Mouse (Mus musculus): ENCODE measurements around the gene Arcn1. TPM values are rescaled to one million over a fixed set of nuclear protein-coding genes. Genes with fewer than 3 reads are reported as not detected.

Gene Arcn1
- polyA plus RNA-seq, 1 experiment, result 40.6 TPM

GRCm38 (mm10) chr9:44735886-44736285, 31.8 kb downstream of the Arcn1 start:
- TF ChIP-seq POLR2AphosphoS2 (IDR thresholded peaks at IDR 0.05; ENCODE audit: insufficient read length, low read depth) (no peak), MYOG (IDR thresholded peaks at IDR 0.05; ENCODE audit: control insufficient read depth in 1 of 3, insufficient read depth in 1 of 3, insufficient read length in 2 of 3, low read depth in 2 of 3) (no peak), REST (IDR thresholded peaks at IDR 0.05; ENCODE audit: insufficient read depth, insufficient read length) (no peak), POLR2A (IDR thresholded peaks at IDR 0.05; ENCODE audit: insufficient read length, low read depth) (no peak)
- no peaks in the 10 kb centered on the region for H3K36me3 ChIP-seq (ENCODE audit: control insufficient read depth, insufficient read depth)
- no peak overlapping the region for H3ac ChIP-seq (ENCODE audit: control insufficient read depth, insufficient read length)
- peaks cover 23% of the 10 kb centered on the region for H3K79me2 ChIP-seq (ENCODE audit: control insufficient read depth, insufficient read depth)
- no peak overlapping the region for H3K4me2 ChIP-seq (ENCODE audit: low read depth)
- no peaks in the 10 kb centered on the region for H3K27me3 ChIP-seq (ENCODE audit: control insufficient read depth, insufficient read depth, insufficient read length)
- no peak overlapping the region for H3K4me3 ChIP-seq

GRCm38 (mm10) chr9:44734524-44735494, 32.8 kb downstream of the Arcn1 start, which contains the start of gene Phldb1:
Gene Phldb1 (minus strand): TSS chr9:44735198.
- peaks cover 34% of the 10 kb centered on the region for H3K79me2 ChIP-seq (ENCODE audit: control insufficient read depth, insufficient read depth)
- peak within 1 kb of the TSS; percentile 96 for H3K4me2 ChIP-seq (ENCODE audit: low read depth)
- H3K36me3 ChIP-seq (ENCODE audit: control insufficient read depth, insufficient read depth), result no peaks in the 10 kb centered on the region
- TF ChIP-seq POLR2A (IDR thresholded peaks at IDR 0.05; ENCODE audit: insufficient read length, low read depth) (peak; percentile 79), POLR2AphosphoS2 (IDR thresholded peaks at IDR 0.05; ENCODE audit: insufficient read length, low read depth) (peak; percentile 81), MYOD1 (IDR thresholded peaks at IDR 0.05; ENCODE audit: control insufficient read depth in 1 of 3, insufficient read length in 2 of 3, low read depth in 2 of 3) (peak in 1 of 3 experiments; percentile 21), TCF12 (IDR thresholded peaks at IDR 0.05; ENCODE audit: insufficient read depth, poor library complexity, severe bottlenecking) (no peak), REST (IDR thresholded peaks at IDR 0.05; ENCODE audit: insufficient read depth, insufficient read length) (no peak)
- no peaks in the 10 kb centered on the region for H3K27me3 ChIP-seq (ENCODE audit: control insufficient read depth, insufficient read depth, insufficient read length)
- peak within 1 kb of the TSS; percentile 92 for H3K4me3 ChIP-seq
- peak within 1 kb of the TSS; percentile 10 for H3ac ChIP-seq (ENCODE audit: control insufficient read depth, insufficient read length)

- Histone ChIP-seq H3ac (ENCODE audit: control insufficient read depth, insufficient read length) (peak overlapping the region; percentile 10), H3K27me3 (ENCODE audit: control insufficient read depth, insufficient read depth, insufficient read length) (no peaks in the 10 kb centered on the region), H3K4me2 (ENCODE audit: low read depth) (peak overlapping the region; percentile 96), H3K4me3 (peak overlapping the region; percentile 92), H3K79me2 (ENCODE audit: control insufficient read depth, insufficient read depth) (peaks cover 34% of the 10 kb centered on the region), H3K36me3 (ENCODE audit: control insufficient read depth, insufficient read depth) (no peaks in the 10 kb centered on the region)
- no peak for TF ChIP-seq E2F4 (IDR thresholded peaks at IDR 0.05; ENCODE audit: insufficient read depth)
- TF ChIP-seq MAX (IDR thresholded peaks at IDR 0.05; ENCODE audit: low read depth), result no peak
- peak in 2 of 3 experiments; percentile 3 to 48 for TF ChIP-seq MYOD1 (IDR thresholded peaks at IDR 0.05; ENCODE audit: control insufficient read depth in 1 of 3, insufficient read length in 2 of 3, low read depth in 2 of 3)
- TF ChIP-seq POLR2A (IDR thresholded peaks at IDR 0.05; ENCODE audit: insufficient read length, low read depth), result peak; percentile 82
- peak; percentile 85 for TF ChIP-seq POLR2AphosphoS2 (IDR thresholded peaks at IDR 0.05; ENCODE audit: insufficient read length, low read depth)
- no peak for TF ChIP-seq CEBPB (IDR thresholded peaks at IDR 0.05; ENCODE audit: insufficient read depth, poor library complexity, severe bottlenecking)
- TF ChIP-seq REST (IDR thresholded peaks at IDR 0.05; ENCODE audit: insufficient read depth, insufficient read length), result no peak
- TF ChIP-seq TCF3 (IDR thresholded peaks at IDR 0.05; ENCODE audit: insufficient read length, low read depth), result no peak
These were observed 33.7 kb downstream of the Arcn1 start for GRCm38 (mm10) chr9:44733671-44734523.

GRCm38 (mm10) chr9:44732921-44733530, 34.6 kb downstream of the Arcn1 start:
- Histone ChIP-seq H3K27me3 (ENCODE audit: control insufficient read depth, insufficient read depth, insufficient read length) (no peaks in the 10 kb centered on the region), H3K79me2 (ENCODE audit: control insufficient read depth, insufficient read depth) (peaks cover 34% of the 10 kb centered on the region), H3K4me2 (ENCODE audit: low read depth) (peak overlapping the region; percentile 96), H3K4me3 (peak overlapping the region; percentile 92), H3K36me3 (ENCODE audit: control insufficient read depth, insufficient read depth) (peaks cover 3% of the 10 kb centered on the region), H3ac (ENCODE audit: control insufficient read depth, insufficient read length) (peak overlapping the region; percentile 10)
- TF ChIP-seq MAX (IDR thresholded peaks at IDR 0.05; ENCODE audit: low read depth) (no peak), MYOG (IDR thresholded peaks at IDR 0.05; ENCODE audit: control insufficient read depth in 1 of 3, insufficient read depth in 1 of 3, insufficient read length in 2 of 3, low read depth in 2 of 3) (no peak), USF1 (IDR thresholded peaks at IDR 0.05; ENCODE audit: low read depth) (no peak), REST (IDR thresholded peaks at IDR 0.05; ENCODE audit: insufficient read depth, insufficient read length) (no peak), POLR2AphosphoS2 (IDR thresholded peaks at IDR 0.05; ENCODE audit: insufficient read length, low read depth) (no peak), MYOD1 (IDR thresholded peaks at IDR 0.05; ENCODE audit: control insufficient read depth in 1 of 3, insufficient read length in 2 of 3, low read depth in 2 of 3) (no peak), POLR2A (IDR thresholded peaks at IDR 0.05; ENCODE audit: insufficient read length, low read depth) (no peak), TCF3 (IDR thresholded peaks at IDR 0.05; ENCODE audit: insufficient read length, low read depth) (no peak), CEBPB (IDR thresholded peaks at IDR 0.05; ENCODE audit: insufficient read depth, poor library complexity, severe bottlenecking) (no peak)

Data from myocyte (in vitro differentiated cells).